Mouse (Mus musculus) CH12.LX (cell line): ENCODE measurements around the gene Kmt5b.

Experiments
- CTCF ChIP-seq, 2 experiments: IDR thresholded peaks in 1 of 2; conservative IDR thresholded peaks in 1 of 2; 2 replicates each; pipeline ENCODE4 v1.5.1; 2011 to 2012; ENCODE audit warnings: low read depth in 2 of 2, low read length in 2 of 2, improper control_type of control experiment in 1 of 2, inconsistent platforms in 1 of 2, mild to moderate bottlenecking in 1 of 2, moderate library complexity in 1 of 2
- ETS1 ChIP-seq: conservative IDR thresholded peaks from 2 replicates; pipeline ENCODE4 v1.6.1; 2012; ENCODE audit warnings: low read depth, mild to moderate bottlenecking, inconsistent platforms, low read length, improper control_type of control experiment, moderate library complexity
- HCFC1 ChIP-seq: IDR thresholded peaks from 2 replicates; pipeline ENCODE4 v1.6.1; 2012; ENCODE audit warnings: low read depth, mild to moderate bottlenecking, inconsistent platforms, low read length, improper control_type of control experiment
- MAX ChIP-seq: IDR thresholded peaks from 2 replicates; pipeline ENCODE4 v1.6.1; 2011; ENCODE audit warnings: low read length, improper control_type of control experiment
- MYC ChIP-seq: IDR thresholded peaks from 2 replicates; pipeline ENCODE4 v1.6.1; 2011; ENCODE audit warnings: low read depth, mild to moderate bottlenecking, improper control_type of control experiment, low read length
- POLR2A ChIP-seq: IDR thresholded peaks from 2 replicates; pipeline ENCODE4 v1.6.1; 2011; ENCODE audit warnings: low read depth, mild to moderate bottlenecking, improper control_type of control experiment, low read length
- TCF12 ChIP-seq: IDR thresholded peaks from 2 replicates; pipeline ENCODE4 v1.6.1; 2014; ENCODE audit warnings: low read depth, mild to moderate bottlenecking, inconsistent platforms, low read length, improper control_type of control experiment
- ZKSCAN1 ChIP-seq: IDR thresholded peaks from 2 replicates; pipeline ENCODE4 v1.6.1; 2012; ENCODE audit warnings: low read depth, inconsistent platforms, low read length, improper control_type of control experiment, borderline replicate concordance

- TF ChIP-seq ZKSCAN1 (no peak), TCF12 (no peak), ETS1 (no peak), MYC (no peak), HCFC1 (no peak), CTCF (conservative IDR thresholded peaks at IDR 0.05 in 1 of 2, IDR thresholded peaks at IDR 0.05 in 1 of 2; ENCODE audit: low read depth in 2 of 2, low read length in 2 of 2) (no peak), POLR2A (no peak), MAX (no peak)
Observed at GRCm38 (mm10) chr19:3753240-3753633, 14.0 kb upstream of the Kmt5b start.
